Mouse (Mus musculus) midbrain, embryonic 10.5 days (tissue): ENCODE results near the gene Ccdc141. TPM values are rescaled to one million over a fixed set of nuclear protein-coding genes. Genes with fewer than 3 reads are reported as not detected.
"Not testable (repeated sequence)": the region's sequence is repeated elsewhere in the genome, so short reads cannot be mapped to it uniquely, and the experiment has no call there.

ENCODE experiments used
- DNase-seq: peaks from one replicate; pipeline ENCODE4 v3.0.0-alpha.2; 2017; ENCODE audit warnings: low spot score
- H3K27ac ChIP-seq: fragments of 300-500 bp; sonication (generic); replicated peaks from 2 replicates; pipeline ENCODE4 v1.5.1; 2016; ENCODE audit warnings: mild to moderate bottlenecking
- H3K27me3 ChIP-seq: fragments of 300-500 bp; sonication (generic); 2 replicates; pipeline ENCODE4 v1.6.1; 2016; ENCODE audit warnings: low read depth, mild to moderate bottlenecking; ENCODE audit not compliant: poor library complexity, severe bottlenecking
- H3K36me3 ChIP-seq: fragments of 300-500 bp; sonication (generic); 2 replicates; pipeline ENCODE4 v1.6.1; 2016; ENCODE audit warnings: mild to moderate bottlenecking, moderate library complexity
- H3K4me1 ChIP-seq: fragments of 300-500 bp; sonication (generic); 2 replicates; pipeline ENCODE4 v1.6.1; 2016
- H3K4me3 ChIP-seq: fragments of 300-500 bp; sonication (generic); 2 replicates; pipeline ENCODE4 v1.5.1; 2016; ENCODE audit warnings: mild to moderate bottlenecking, moderate library complexity
- H3K9me3 ChIP-seq: fragments of 300-500 bp; sonication (generic); replicated peaks from 2 replicates; pipeline ENCODE4 v1.6.1; 2016; ENCODE audit warnings: mild to moderate bottlenecking
- WGBS: fragments of 180-500 bp; shearing (Covaris S2); methylation state at CpG from one replicate; pipeline ENCODE4 v1.1.7; 2016; 5-methylcytosine and 5-hydroxymethylcytosine counted together
- polyA plus RNA-seq: library from polyadenylated mRNA; unstranded; fragments of >200 nt; fragmentation: Nextera tagmentation; extraction: Ambion mirVana; gene quantifications from 2 replicates; pipeline ENCODE4 v1.2.1, GENCODE M21; 2016

Ccdc141 gene
- polyA plus RNA-seq, 1 experiment from 2014 or later, result 4.3 TPM

GRCm38 (mm10) chr2:77033322-77034060, 136.9 kb downstream of the Ccdc141 start:
- Histone ChIP-seq H3K4me1 (no peaks in the 10 kb centered on the region), H3K27me3 (no peaks in the 10 kb centered on the region), H3K4me3 (no peak overlapping the region), H3K9me3 (no peaks in the 10 kb centered on the region), H3K36me3 (no peaks in the 10 kb centered on the region), H3K27ac (no peak overlapping the region)
- no peak for DNase-seq
- WGBS, result 80% methylated on average over 13 of the region's 13 CpGs

GRCm38 (mm10) chr2:77020649-77021048, 149.8 kb downstream of the Ccdc141 start:
- Histone ChIP-seq H3K27me3 (no peaks in the 10 kb centered on the region), H3K4me3 (no peak overlapping the region), H3K27ac (no peak overlapping the region), H3K4me1 (no peaks in the 10 kb centered on the region), H3K9me3 (no peaks in the 10 kb centered on the region), H3K36me3 (no peaks in the 10 kb centered on the region)
- no peak for DNase-seq
- WGBS, result 78% methylated on average over 2 of the region's 2 CpGs

GRCm38 (mm10) chr2:77017735-77018134, 152.7 kb downstream of the Ccdc141 start:
- H3K4me3 ChIP-seq, result no peak overlapping the region
- no peak for DNase-seq
- no peak overlapping the region for H3K27ac ChIP-seq
- H3K4me1 ChIP-seq, result no peaks in the 10 kb centered on the region
- no peaks in the 10 kb centered on the region for H3K36me3 ChIP-seq
- WGBS, result 88% methylated on average over 4 of the region's 4 CpGs
- H3K27me3 ChIP-seq, result no peaks in the 10 kb centered on the region
- no peaks in the 10 kb centered on the region for H3K9me3 ChIP-seq

GRCm38 (mm10) chr2:77013449-77013848, 157.0 kb downstream of the Ccdc141 start:
- H3K27me3 ChIP-seq, H3K36me3 ChIP-seq, H3K9me3 ChIP-seq, H3K4me1 ChIP-seq, DNase-seq, H3K27ac ChIP-seq, H3K4me3 ChIP-seq: not testable (repeated sequence)
- WGBS, result 93% methylated on average over 6 of the region's 6 CpGs

GRCm38 (mm10) chr2:77011981-77012380, 158.5 kb downstream of the Ccdc141 start:
- no peak for DNase-seq
- Histone ChIP-seq H3K36me3 (no peaks in the 10 kb centered on the region), H3K27me3 (no peaks in the 10 kb centered on the region), H3K27ac (no peak overlapping the region), H3K9me3 (no peaks in the 10 kb centered on the region), H3K4me1 (no peaks in the 10 kb centered on the region), H3K4me3 (no peak overlapping the region)
- 76% methylated on average over 5 of the region's 5 CpGs for WGBS

- WGBS, result 82% methylated on average over 7 of the region's 7 CpGs
- no peak overlapping the region for H3K4me3 ChIP-seq
- DNase-seq, result no peak
- no peaks in the 10 kb centered on the region for H3K9me3 ChIP-seq
- no peaks in the 10 kb centered on the region for H3K4me1 ChIP-seq
- H3K27ac ChIP-seq, result no peak overlapping the region
- H3K27me3 ChIP-seq, result no peaks in the 10 kb centered on the region
- no peaks in the 10 kb centered on the region for H3K36me3 ChIP-seq
Measured at GRCm38 (mm10) chr2:77007015-77007414, 163.4 kb downstream of the Ccdc141 start.

GRCm38 (mm10) chr2:77003148-77003547, 167.3 kb downstream of the Ccdc141 start:
- 75% methylated on average over 2 of the region's 2 CpGs for WGBS
- no peak for DNase-seq
- no peaks in the 10 kb centered on the region for H3K9me3 ChIP-seq
- no peak overlapping the region for H3K4me3 ChIP-seq
- no peaks in the 10 kb centered on the region for H3K27me3 ChIP-seq
- H3K27ac ChIP-seq, result no peak overlapping the region
- no peaks in the 10 kb centered on the region for H3K4me1 ChIP-seq
- H3K36me3 ChIP-seq, result no peaks in the 10 kb centered on the region

GRCm38 (mm10) chr2:76998351-76998750, 172.1 kb downstream of the Ccdc141 start:
- no peak overlapping the region for H3K27ac ChIP-seq
- WGBS, result 76% methylated on average over 5 of the region's 5 CpGs
- H3K4me1 ChIP-seq, result no peaks in the 10 kb centered on the region
- no peak for DNase-seq
- no peaks in the 10 kb centered on the region for H3K36me3 ChIP-seq
- no peaks in the 10 kb centered on the region for H3K27me3 ChIP-seq
- no peaks in the 10 kb centered on the region for H3K9me3 ChIP-seq
- H3K4me3 ChIP-seq, result no peak overlapping the region

- Histone ChIP-seq H3K27me3 (no peaks in the 10 kb centered on the region), H3K27ac (no peak overlapping the region), H3K36me3 (no peaks in the 10 kb centered on the region), H3K9me3 (no peaks in the 10 kb centered on the region), H3K4me1 (no peaks in the 10 kb centered on the region), H3K4me3 (no peak overlapping the region)
- no peak for DNase-seq
- WGBS, result 90% methylated on average over 5 of the region's 5 CpGs
Measured at GRCm38 (mm10) chr2:76992493-76993201, 177.8 kb downstream of the Ccdc141 start.

- no peaks in the 10 kb centered on the region for H3K4me1 ChIP-seq
- H3K27me3 ChIP-seq, result no peaks in the 10 kb centered on the region
- DNase-seq, result no peak
- no peak overlapping the region for H3K4me3 ChIP-seq
- H3K36me3 ChIP-seq, result no peaks in the 10 kb centered on the region
- H3K27ac ChIP-seq, result no peak overlapping the region
- 92% methylated on average over 4 of the region's 4 CpGs for WGBS
- no peaks in the 10 kb centered on the region for H3K9me3 ChIP-seq
Measured at GRCm38 (mm10) chr2:76987317-76987716, 183.1 kb downstream of the Ccdc141 start.

GRCm38 (mm10) chr2:76984384-76984783, 186.1 kb downstream of the Ccdc141 start:
- Histone ChIP-seq H3K9me3 (no peaks in the 10 kb centered on the region), H3K27ac (no peak overlapping the region), H3K4me3 (no peak overlapping the region), H3K4me1 (no peaks in the 10 kb centered on the region), H3K27me3 (no peaks in the 10 kb centered on the region), H3K36me3 (no peaks in the 10 kb centered on the region)
- 86% methylated on average over 5 of the region's 5 CpGs for WGBS
- DNase-seq, result no peak

GRCm38 (mm10) chr2:76983601-76984000, 186.8 kb downstream of the Ccdc141 start:
- H3K36me3 ChIP-seq, result no peaks in the 10 kb centered on the region
- no peaks in the 10 kb centered on the region for H3K4me1 ChIP-seq
- no peak for DNase-seq
- no peaks in the 10 kb centered on the region for H3K27me3 ChIP-seq
- WGBS, result 69% methylated on average over 5 of the region's 5 CpGs
- H3K4me3 ChIP-seq, result no peak overlapping the region
- H3K9me3 ChIP-seq, result no peaks in the 10 kb centered on the region
- no peak overlapping the region for H3K27ac ChIP-seq

- H3K36me3 ChIP-seq, result no peaks in the 10 kb centered on the region
- H3K4me3 ChIP-seq, result no peak within 1 kb of the TSS
- H3K4me1 ChIP-seq, result no peaks in the 10 kb centered on the region
- H3K27me3 ChIP-seq, result no peaks in the 10 kb centered on the region
- no peaks in the 10 kb centered on the region for H3K9me3 ChIP-seq
- whole genome bisulfite sequencing, result 87% methylated on average over 18 of the region's 18 CpGs
- DNase-seq, result no peak
- no peak within 1 kb of the TSS for H3K27ac ChIP-seq
Measured at GRCm38 (mm10) chr2:76982391-76983145, 187.9 kb downstream of the Ccdc141 start, which contains the start of gene Ttn. Gene Ttn (minus strand): TSS chr2:76982547.
